Mouse (Mus musculus) MEL (cell line): ENCODE measurements around the gene Lcor. TPM values are rescaled to one million over a fixed set of nuclear protein-coding genes. Genes with fewer than 3 reads are reported as not detected.
A peak's percentile ranks its signal among the peaks of the same experiment; 100 is the strongest.

Source experiments
- DNase-seq: peaks from one replicate; pipeline ENCODE4 v3.0.0; 2011; ENCODE audit warnings: low read depth, low spot score
- H3K27ac ChIP-seq: 2 replicates; pipeline ENCODE4 v1.5.1; 2012; ENCODE audit warnings: low read depth, mild to moderate bottlenecking, control low read depth, low read length, moderate library complexity; ENCODE audit not compliant: control insufficient read depth
- H3K27me3 ChIP-seq, 2 experiments: fragments of 150-350 bp in 1 of 2; sonication (generic) in 1 of 2; 2 replicates each; pipeline ENCODE4 v1.6.1; 2012; ENCODE audit warnings: low read length in 2 of 2, mild to moderate bottlenecking in 2 of 2, improper control_type of control experiment in 1 of 2, moderate library complexity in 1 of 2; ENCODE audit not compliant: insufficient read depth in 2 of 2, control insufficient read depth in 1 of 2
- H3K36me3 ChIP-seq, 2 experiments: 2 replicates each; pipeline ENCODE4 v1.6.1; 2012 to 2014; ENCODE audit warnings: low read length in 2 of 2, improper control_type of control experiment in 1 of 2, inconsistent platforms in 1 of 2, mild to moderate bottlenecking in 1 of 2; ENCODE audit not compliant: insufficient read depth in 2 of 2, control insufficient read depth in 1 of 2
- H3K4me1 ChIP-seq, 2 experiments: fragments of 150-350 bp in 1 of 2; sonication (generic) in 1 of 2; 2 replicates each; pipeline ENCODE4 v1.6.1; 2012; ENCODE audit warnings: low read length in 2 of 2, improper control_type of control experiment in 1 of 2, mild to moderate bottlenecking in 1 of 2; ENCODE audit not compliant: insufficient read depth in 2 of 2, control insufficient read depth in 1 of 2
- H3K4me3 ChIP-seq, 2 experiments: fragments of 150-350 bp in 1 of 2; sonication (generic) in 1 of 2; 2 replicates each; pipeline ENCODE4 v1.5.1; 2012; ENCODE audit warnings: low read depth in 2 of 2, low read length in 2 of 2, mild to moderate bottlenecking in 2 of 2, moderate library complexity in 2 of 2, control low read depth in 1 of 2, improper control_type of control experiment in 1 of 2; ENCODE audit not compliant: control insufficient read depth in 1 of 2, insufficient read depth in 1 of 2
- H3K79me2 ChIP-seq: 2 replicates; pipeline ENCODE4 v1.6.1; 2012; ENCODE audit warnings: mild to moderate bottlenecking, low read length, moderate library complexity; ENCODE audit not compliant: control insufficient read depth, poor library complexity, insufficient read depth
- H3K9ac ChIP-seq: 2 replicates; pipeline ENCODE4 v1.6.1; 2012; ENCODE audit warnings: low read depth, mild to moderate bottlenecking, control low read depth, low read length, moderate library complexity; ENCODE audit not compliant: control insufficient read depth, poor library complexity, severe bottlenecking
- H3K9me3 ChIP-seq: fragments of 150-350 bp; sonication (generic); replicated peaks from 2 replicates; pipeline ENCODE4 v1.6.1; 2012; ENCODE audit warnings: mild to moderate bottlenecking, low read length, improper control_type of control experiment, moderate library complexity; ENCODE audit not compliant: insufficient read depth
- BHLHE40 ChIP-seq: IDR thresholded peaks from 2 replicates; pipeline ENCODE4 v1.6.1; 2012; ENCODE audit warnings: low read depth, mild to moderate bottlenecking, inconsistent platforms, low read length, improper control_type of control experiment, borderline replicate concordance
- CHD1 ChIP-seq: IDR thresholded peaks from 2 replicates; pipeline ENCODE4 v1.6.1; 2012; ENCODE audit warnings: low read depth, mild to moderate bottlenecking, inconsistent platforms, low read length, improper control_type of control experiment
- CHD2 ChIP-seq: IDR thresholded peaks from 2 replicates; pipeline ENCODE4 v1.6.1; 2011; ENCODE audit warnings: low read length, improper control_type of control experiment
- CTCF ChIP-seq, 3 experiments: IDR thresholded peaks in 2 of 3; conservative IDR thresholded peaks in 1 of 3; 2 replicates each; pipeline ENCODE4 v1.5.1; 2011 to 2012; ENCODE audit warnings: low read length in 3 of 3, low read depth in 2 of 3, mild to moderate bottlenecking in 2 of 3, improper control_type of control experiment in 1 of 3, inconsistent platforms in 1 of 3, mixed read lengths in 1 of 3, moderate library complexity in 1 of 3; ENCODE audit not compliant: control insufficient read depth in 1 of 3, insufficient read depth in 1 of 3, poor library complexity in 1 of 3, severe bottlenecking in 1 of 3
- ELF1 ChIP-seq: IDR thresholded peaks from 2 replicates; pipeline ENCODE4 v1.6.1; 2014; ENCODE audit warnings: low read depth, mild to moderate bottlenecking, inconsistent platforms, low read length, improper control_type of control experiment, moderate library complexity
- EP300 ChIP-seq, 2 experiments: IDR thresholded peaks; 2 replicates each; pipeline ENCODE4 v1.6.1; 2011; ENCODE audit warnings: improper control_type of control experiment in 2 of 2, low read length in 2 of 2, low read depth in 1 of 2, mild to moderate bottlenecking in 1 of 2
- ETS1 ChIP-seq: IDR thresholded peaks from 2 replicates; pipeline ENCODE4 v1.6.1; 2012; ENCODE audit warnings: low read depth, mild to moderate bottlenecking, inconsistent platforms, low read length, improper control_type of control experiment, moderate library complexity
- GABPA ChIP-seq: IDR thresholded peaks from 2 replicates; pipeline ENCODE4 v1.6.1; 2012; ENCODE audit warnings: low read depth, mild to moderate bottlenecking, inconsistent platforms, low read length, improper control_type of control experiment, moderate library complexity
- GATA1 ChIP-seq: IDR thresholded peaks from 2 replicates; pipeline ENCODE4 v1.6.1; 2011; ENCODE audit warnings: low read depth, low read length, improper control_type of control experiment
- HCFC1 ChIP-seq: IDR thresholded peaks from 2 replicates; pipeline ENCODE4 v1.6.1; 2012; ENCODE audit warnings: low read depth, mild to moderate bottlenecking, inconsistent platforms, low read length, improper control_type of control experiment, moderate library complexity
- JUND ChIP-seq: IDR thresholded peaks from 2 replicates; pipeline ENCODE4 v1.6.1; 2011; ENCODE audit warnings: low read depth, mild to moderate bottlenecking, improper control_type of control experiment, low read length
- KAT2A ChIP-seq: conservative IDR thresholded peaks from 2 replicates; pipeline ENCODE4 v1.6.1; 2012; ENCODE audit warnings: low read depth, low read length, improper control_type of control experiment, inconsistent platforms
- MAFK ChIP-seq: IDR thresholded peaks from 2 replicates; pipeline ENCODE4 v1.6.1; 2011; ENCODE audit warnings: low read depth, mild to moderate bottlenecking, low read length, improper control_type of control experiment, borderline replicate concordance
- MAX ChIP-seq: IDR thresholded peaks from 2 replicates; pipeline ENCODE4 v1.6.1; 2011; ENCODE audit warnings: low read length, improper control_type of control experiment
- MEF2A ChIP-seq: IDR thresholded peaks from 2 replicates; pipeline ENCODE4 v1.6.1; 2014; ENCODE audit warnings: low read depth, mild to moderate bottlenecking, inconsistent platforms, low read length, improper control_type of control experiment; ENCODE audit not compliant: poor library complexity, insufficient replicate concordance, severe bottlenecking; ENCODE audit errors: extremely low read depth
- MXI1 ChIP-seq: IDR thresholded peaks from 2 replicates; pipeline ENCODE4 v1.6.1; 2011; ENCODE audit warnings: mild to moderate bottlenecking, low read depth, low read length, improper control_type of control experiment
- MYB ChIP-seq: IDR thresholded peaks from 2 replicates; pipeline ENCODE4 v1.6.1; 2011; ENCODE audit warnings: mild to moderate bottlenecking, low read depth, low read length, improper control_type of control experiment
- MYC ChIP-seq: IDR thresholded peaks from 2 replicates; pipeline ENCODE4 v1.6.1; 2011; ENCODE audit warnings: low read depth, mild to moderate bottlenecking, low read length, improper control_type of control experiment, moderate library complexity
- NELFE ChIP-seq: IDR thresholded peaks from 2 replicates; pipeline ENCODE4 v1.6.1; 2011; ENCODE audit warnings: low read depth, low read length, improper control_type of control experiment
- POLR2A ChIP-seq, 2 experiments: IDR thresholded peaks; 2 replicates each; pipeline ENCODE4 v1.6.1; 2011 to 2012; ENCODE audit warnings: low read length in 2 of 2, mild to moderate bottlenecking in 2 of 2, control low read depth in 1 of 2, improper control_type of control experiment in 1 of 2, low read depth in 1 of 2, moderate library complexity in 1 of 2; ENCODE audit not compliant: control insufficient read depth in 1 of 2, insufficient read depth in 1 of 2, poor library complexity in 1 of 2
- POLR2AphosphoS2 ChIP-seq: IDR thresholded peaks from 2 replicates; pipeline ENCODE4 v1.6.1; 2011; ENCODE audit warnings: low read length, improper control_type of control experiment
- POLR2AphosphoS5 ChIP-seq: IDR thresholded peaks from 2 replicates; pipeline ENCODE4 v1.6.1; 2012; ENCODE audit warnings: low read depth, borderline replicate concordance, mild to moderate bottlenecking, inconsistent platforms, low read length, moderate library complexity, mixed read lengths
- RAD21 ChIP-seq: IDR thresholded peaks from 2 replicates; pipeline ENCODE4 v1.6.1; 2011; ENCODE audit warnings: mild to moderate bottlenecking, low read depth, low read length, improper control_type of control experiment
- RCOR1 ChIP-seq: IDR thresholded peaks from 2 replicates; pipeline ENCODE4 v1.6.1; 2012; ENCODE audit warnings: low read depth, mild to moderate bottlenecking, inconsistent platforms, low read length, improper control_type of control experiment
- SIN3A ChIP-seq: IDR thresholded peaks from 2 replicates; pipeline ENCODE4 v1.6.1; 2012; ENCODE audit warnings: low read length, improper control_type of control experiment, inconsistent platforms
- SMC3 ChIP-seq: IDR thresholded peaks from 2 replicates; pipeline ENCODE4 v1.6.1; 2011; ENCODE audit warnings: low read depth, low read length, improper control_type of control experiment
- TBP ChIP-seq: IDR thresholded peaks from 2 replicates; pipeline ENCODE4 v1.8.0; 2011; ENCODE audit warnings: low read depth, low read length, improper control_type of control experiment
- TCF12 ChIP-seq: IDR thresholded peaks from 2 replicates; pipeline ENCODE4 v1.6.1; 2014; ENCODE audit warnings: low read depth, mild to moderate bottlenecking, inconsistent platforms, low read length, improper control_type of control experiment, moderate library complexity
- UBTF ChIP-seq: IDR thresholded peaks from 2 replicates; pipeline ENCODE4 v1.6.1; 2012; ENCODE audit warnings: low read depth, mild to moderate bottlenecking, inconsistent platforms, low read length, improper control_type of control experiment, moderate library complexity, borderline replicate concordance; ENCODE audit not compliant: insufficient read depth
- USF2 ChIP-seq, 2 experiments: IDR thresholded peaks; 2 replicates each; pipeline ENCODE4 v1.6.1; 2011 to 2012; ENCODE audit warnings: improper control_type of control experiment in 2 of 2, low read length in 2 of 2, borderline replicate concordance in 1 of 2, inconsistent platforms in 1 of 2, low read depth in 1 of 2, mild to moderate bottlenecking in 1 of 2; ENCODE audit not compliant: insufficient read depth in 1 of 2
- ZC3H11A ChIP-seq: IDR thresholded peaks from 2 replicates; pipeline ENCODE4 v1.6.1; 2012; ENCODE audit warnings: low read depth, mild to moderate bottlenecking, inconsistent platforms, low read length, improper control_type of control experiment
- ZKSCAN1 ChIP-seq: IDR thresholded peaks from 2 replicates; pipeline ENCODE4 v1.6.1; 2012; ENCODE audit warnings: low read depth, mild to moderate bottlenecking, inconsistent platforms, low read length, improper control_type of control experiment, moderate library complexity
- ZMIZ1 ChIP-seq: IDR thresholded peaks from 2 replicates; pipeline ENCODE4 v1.6.1; 2012; ENCODE audit warnings: low read depth, mild to moderate bottlenecking, inconsistent platforms, low read length, improper control_type of control experiment, moderate library complexity
- ZNF384 ChIP-seq: IDR thresholded peaks from 2 replicates; pipeline ENCODE4 v1.6.1; 2012; ENCODE audit warnings: low read depth, mild to moderate bottlenecking, inconsistent platforms, low read length, improper control_type of control experiment
- polyA plus RNA-seq, 2 experiments: library from polyadenylated mRNA; stranded (reverse) in 1 of 2; unstranded in 1 of 2; fragments of >175 nt in 1 of 2; fragments of >200 nt in 1 of 2; gene quantifications; 2 replicates each; pipeline versions ENCODE4 v1.2.1 to v1.2.4; 2012; ENCODE audit warnings: low replicate concordance in 2 of 2, low read depth in 1 of 2; ENCODE audit not compliant: insufficient read length in 2 of 2, insufficient read depth in 1 of 2, missing spikeins in 1 of 2
- total RNA-seq: library from RNA; depleted of rRNA; stranded (reverse); fragments of 300-350 nt; gene quantifications from 2 replicates; pipeline ENCODE4 v1.2.3, GENCODE M21; 2012

Gene Lcor
- total and polyA plus RNA-seq, 3 experiments: 8.1 to 8.7 TPM; not detected in 1

- Histone ChIP-seq H3K9ac (peak overlapping the region; percentile 80), H3K36me3 (peaks cover 0 to 19% of the 10 kb centered on the region in 2 experiments; a peak in 3 of 4 replicates), H3K27me3 (no peaks in the 10 kb centered on the region), H3K4me1 (peaks cover 11% of the 10 kb centered on the region in 2 experiments), H3K79me2 (peaks cover 31% of the 10 kb centered on the region), H3K27ac (peak overlapping the region; percentile 91), H3K9me3 (no peaks in the 10 kb centered on the region), H3K4me3 (peak overlapping the region; percentile 59 to 83)
- DNase-seq: peak; percentile 93
- TF ChIP-seq RCOR1 (peak; percentile 41; the same call in 1 of the 2 replicates), ELF1 (peak; percentile 56; the same call in 1 of the 2 replicates), ETS1 (0 out of 2 replicates have a peak, but pooled peaks have one; percentile 18), TBP (peak; percentile 69), ZC3H11A (peak; percentile 63), GATA1 (peak; percentile 44; the same call in 1 of the 2 replicates), POLR2AphosphoS2 (peak; percentile 23; the same call in 1 of the 2 replicates), ZMIZ1 (peak; percentile 61), TCF12 (0 out of 2 replicates have a peak, but pooled peaks have one; percentile 35), CTCF (IDR thresholded peaks at IDR 0.05 in 2 of 3, conservative IDR thresholded peaks at IDR 0.05 in 1 of 3; ENCODE audit: control insufficient read depth in 1 of 3, insufficient read depth in 1 of 3, low read depth in 2 of 3, low read length in 3 of 3, poor library complexity in 1 of 3, severe bottlenecking in 1 of 3) (peak; percentile 33 to 95 (median 90); a peak in 5 of 6 replicates), ZKSCAN1 (peak; percentile 67), JUND (0 out of 2 replicates have a peak, but pooled peaks have one; percentile 41), SIN3A (peak; percentile 74), UBTF (no peak), MEF2A (no peak), ZNF384 (no peak; the same call in none of the 2 replicates), MAX (peak; percentile 37; the same call in 1 of the 2 replicates), POLR2AphosphoS5 (no peak), MYB (no peak), KAT2A (0 out of 2 replicates have a peak, but pooled peaks have one; percentile 30), MAFK (no peak), NELFE (peak; percentile 68), CHD1 (peak; percentile 21; the same call in 1 of the 2 replicates), SMC3 (peak; percentile 85), EP300 (IDR thresholded peaks at IDR 0.05; ENCODE audit: low read depth in 1 of 2, low read length in 2 of 2) (peak in 1 of 2 experiments; percentile 18; a peak in 2 of 4 replicates), RAD21 (peak; percentile 78), CHD2 (no peak), GABPA (no peak; the same call in 1 of the 2 replicates), MXI1 (peak; percentile 57), BHLHE40 (0 out of 2 replicates have a peak, but pooled peaks have one; percentile 18), USF2 (IDR thresholded peaks at IDR 0.05; ENCODE audit: borderline replicate concordance in 1 of 2, insufficient read depth in 1 of 2, low read depth in 1 of 2, low read length in 2 of 2) (no peak), POLR2A (IDR thresholded peaks at IDR 0.05; ENCODE audit: control insufficient read depth in 1 of 2, insufficient read depth in 1 of 2, low read depth in 1 of 2, low read length in 2 of 2, poor library complexity in 1 of 2) (peak in 1 of 2 experiments; percentile 54; a peak in 1 of 4 replicates), MYC (peak; percentile 50; the same call in 1 of the 2 replicates), HCFC1 (peak; percentile 41; the same call in 1 of the 2 replicates)
Measured at GRCm38 (mm10) chr19:41481030-41481886, 1.2 kb upstream of the Lcor start.
